8 mouse cellular contexts compared by ENCODE assay signal in genomic region chr7:114118180-114118579, GRCm38 (mm10). TPM values are rescaled to one million over a fixed set of nuclear protein-coding genes. Genes with fewer than 3 reads are reported as not detected.
DNase-seq lines count a peak whose midpoint lies in the region; ATAC-seq lines count a peak whose summit lies in the region.

No protein-coding gene starts in this region.

- H3K36me3 ChIP-seq in heart, embryonic 13.5 days, result no peaks in the 10 kb centered on the region
- H3K36me3 ChIP-seq in embryonic facial prominence, embryonic 15.5 days, result no peaks in the 10 kb centered on the region
- H3K36me3 ChIP-seq in midbrain, embryonic 12.5 days, result no peaks in the 10 kb centered on the region

- peak overlapping the region; percentile 84 for H3K4me2 ChIP-seq in heart, embryonic 13.5 days
- H3K4me2 ChIP-seq in embryonic facial prominence, embryonic 15.5 days (replicated peaks), result peak overlapping the region; percentile 88
- peak overlapping the region; percentile 81 for H3K4me2 ChIP-seq in midbrain, embryonic 12.5 days (replicated peaks)

- 41% methylated on average over 7 of the region's 7 CpGs for WGBS in heart, embryonic 13.5 days
- 31% methylated on average over 7 of the region's 7 CpGs for WGBS in embryonic facial prominence, embryonic 15.5 days
- 47% methylated on average over 7 of the region's 7 CpGs for WGBS in midbrain, embryonic 12.5 days

- H3K9me3 ChIP-seq in heart, embryonic 13.5 days, result no peaks in the 10 kb centered on the region
- H3K9me3 ChIP-seq in embryonic facial prominence, embryonic 15.5 days (replicated peaks), result no peaks in the 10 kb centered on the region
- no peaks in the 10 kb centered on the region for H3K9me3 ChIP-seq in midbrain, embryonic 12.5 days

- peak overlapping the region; percentile 77 for H3K4me3 ChIP-seq in heart, embryonic 13.5 days
- peak overlapping the region; percentile 86 for H3K4me3 ChIP-seq in embryonic facial prominence, embryonic 15.5 days (replicated peaks)
- no peak overlapping the region for H3K4me3 ChIP-seq in midbrain, embryonic 12.5 days

- H3K27me3 ChIP-seq in heart, embryonic 13.5 days (replicated peaks), result no peaks in the 10 kb centered on the region
- no peaks in the 10 kb centered on the region for H3K27me3 ChIP-seq in embryonic facial prominence, embryonic 15.5 days
- H3K27me3 ChIP-seq in midbrain, embryonic 12.5 days, result peaks cover 15% of the 10 kb centered on the region

- no peak for ATAC-seq in heart, embryonic 13.5 days (ENCODE audit: extremely low read depth, insufficient number of reproducible peaks, low FRiP score, low TSS enrichment)
- no peak for ATAC-seq in embryonic facial prominence, embryonic 15.5 days (ENCODE audit: insufficient number of reproducible peaks, low FRiP score, low TSS enrichment, low read depth)
- ATAC-seq in midbrain, embryonic 12.5 days (ENCODE audit: low FRiP score, low read depth), result no peak
- no peak for ATAC-seq in monocyte, adult 5-6 weeks (replicated peaks; ENCODE audit: insufficient number of reproducible peaks, low FRiP score, low TSS enrichment, poor library complexity, severe bottlenecking)

- peaks cover 43% of the 10 kb centered on the region for H3K4me1 ChIP-seq in heart, embryonic 13.5 days
- peaks cover 4% of the 10 kb centered on the region; the same call in 1 of the 2 replicates for H3K4me1 ChIP-seq in embryonic facial prominence, embryonic 15.5 days
- H3K4me1 ChIP-seq in midbrain, embryonic 12.5 days, result peaks cover 16% of the 10 kb centered on the region

- H3K9ac ChIP-seq in heart, embryonic 13.5 days, result peak overlapping the region; percentile 92
- H3K9ac ChIP-seq in embryonic facial prominence, embryonic 15.5 days, result no peak overlapping the region
- no peak overlapping the region for H3K9ac ChIP-seq in midbrain, embryonic 12.5 days (replicated peaks)

- H3K27ac ChIP-seq in heart, embryonic 13.5 days (replicated peaks), result no peak overlapping the region
- H3K27ac ChIP-seq in embryonic facial prominence, embryonic 15.5 days (replicated peaks), result no peak overlapping the region
- H3K27ac ChIP-seq in midbrain, embryonic 12.5 days (replicated peaks), result no peak overlapping the region

- DNase-seq in heart, adult 8-10 months (ENCODE audit: low spot score), result no peak
- DNase-seq in kidney, adult 9 months, result peak; percentile 72
- no peak for DNase-seq in adrenal gland, adult 8-10 months
- no peak for DNase-seq in urinary bladder, postnatal 10 days (ENCODE audit: low spot score)

RNA-seq across cellular contexts. Expression of gene Rras2, which starts 0.6 kb away (rescaled TPM):
- polyA plus RNA-seq in heart, embryonic 13.5 days (2015; fragmentation: Nextera tagmentation; extraction: Ambion mirVana), result 47.2 and 48.0 TPM in 2 replicates
- total RNA-seq in heart, adult 8-10 months (2022), result 10 to 100 TPM; 42.5 to 68.2 (median 55.1) TPM
- 20.0 and 22.7 TPM in 2 replicates for polyA plus RNA-seq in embryonic facial prominence, embryonic 15.5 days (2015; fragmentation: Nextera tagmentation; extraction: Ambion mirVana)
- polyA plus RNA-seq in midbrain, embryonic 12.5 days (2016; fragmentation: Nextera tagmentation; extraction: Ambion mirVana), result 18.9 and 22.5 TPM in 2 replicates
- 10 to 100 TPM; 18.2 to 35.7 (median 28.5) TPM for total RNA-seq in adrenal gland, adult 8-10 months (2022)
- total RNA-seq in monocyte, adult 5-6 weeks (2017), result 17.4 to 51.9 TPM (median 23.4 TPM) in 3 replicates
